Mouse (Mus musculus) myocyte (in vitro differentiated cells): ENCODE measurements around the gene Olfr1232.

Experiments
- CEBPB ChIP-seq: IDR thresholded peaks from 2 replicates; pipeline ENCODE4 v1.6.1; 2011; ENCODE audit warnings: mild to moderate bottlenecking, moderate library complexity; ENCODE audit not compliant: poor library complexity, insufficient read depth, severe bottlenecking
- POLR2A ChIP-seq: IDR thresholded peaks from one replicate; pipeline ENCODE4 v1.6.1; 2011; ENCODE audit warnings: low read depth, mild to moderate bottlenecking, control low read depth, moderate library complexity; ENCODE audit not compliant: insufficient read length
- POLR2AphosphoS2 ChIP-seq: IDR thresholded peaks from one replicate; pipeline ENCODE4 v1.6.1; 2011; ENCODE audit warnings: low read depth, control low read depth; ENCODE audit not compliant: insufficient read length
- SRF ChIP-seq: IDR thresholded peaks from one replicate; pipeline ENCODE4 v1.6.1; 2011; ENCODE audit warnings: low read depth; ENCODE audit not compliant: control insufficient read depth, insufficient read length
- USF1 ChIP-seq: IDR thresholded peaks from one replicate; pipeline ENCODE4 v1.6.1; 2011; ENCODE audit warnings: low read depth, mild to moderate bottlenecking, control low read depth, moderate library complexity

GRCm38 (mm10) chr2:89342298-89342697 lies 12.8 kb upstream of the Olfr1232 start, which contains the start of gene Olfr1233:
- TF ChIP-seq USF1 (no peak), CEBPB (no peak), POLR2A (no peak), SRF (no peak), POLR2AphosphoS2 (no peak)
